Mouse (Mus musculus) G1E (cell line): ENCODE results near the gene Edem3. TPM values are rescaled to one million over a fixed set of nuclear protein-coding genes. Genes with fewer than 3 reads are reported as not detected.

Experiments
- ATAC-seq: 2 replicates; pipeline ENCODE4 v1.8.0; 2016; ENCODE audit warnings: mild to moderate bottlenecking; ENCODE audit not compliant: insufficient number of reproducible peaks, poor library complexity, low FRiP score, severe bottlenecking; ENCODE audit errors: extremely low read depth
- DNase-seq: peaks from one replicate; pipeline ENCODE4 v3.0.0; 2012; ENCODE audit warnings: low spot score
- H3K27me3 ChIP-seq: 2 replicates; pipeline ENCODE4 v1.6.1; 2012; ENCODE audit warnings: mild to moderate bottlenecking, low read length, inconsistent platforms; ENCODE audit not compliant: insufficient read depth
- H3K36me3 ChIP-seq: replicated peaks from 2 replicates; pipeline ENCODE3; 2012; ENCODE audit warnings: mild to moderate bottlenecking, inconsistent platforms
- H3K4me1 ChIP-seq: 2 replicates; pipeline ENCODE4 v1.6.1; 2012; ENCODE audit warnings: low read depth, low read length, inconsistent platforms, mixed read lengths; ENCODE audit not compliant: insufficient read depth
- H3K4me3 ChIP-seq: 2 replicates; pipeline ENCODE4 v1.5.1; 2012; ENCODE audit warnings: low read depth, mild to moderate bottlenecking, inconsistent platforms, low read length, moderate library complexity, mixed read lengths
- H3K9me3 ChIP-seq: replicated peaks from 2 replicates; pipeline ENCODE4 v1.6.1; 2012; ENCODE audit warnings: inconsistent platforms
- CTCF ChIP-seq: IDR thresholded peaks from 2 replicates; pipeline ENCODE4 v1.5.1; 2012; ENCODE audit warnings: low read depth, low read length, inconsistent platforms, mixed read lengths
- GATA1 ChIP-seq: IDR thresholded peaks from 2 replicates; pipeline ENCODE4 v1.6.1; 2012; ENCODE audit warnings: borderline replicate concordance, low read length, inconsistent platforms, mixed read lengths
- GATA2 ChIP-seq: IDR thresholded peaks from 2 replicates; pipeline ENCODE4 v1.6.1; 2012; ENCODE audit warnings: low read depth, low read length, inconsistent platforms, borderline replicate concordance
- POLR2AphosphoS5 ChIP-seq: IDR thresholded peaks from 2 replicates; pipeline ENCODE4 v1.6.1; 2012; ENCODE audit warnings: low read depth, low read length, inconsistent platforms; ENCODE audit not compliant: insufficient replicate concordance
- TAL1 ChIP-seq: conservative IDR thresholded peaks from 2 replicates; pipeline ENCODE4 v1.6.1; 2012; ENCODE audit warnings: low read depth, low read length, inconsistent platforms, mixed read lengths
- polyA plus RNA-seq: library from polyadenylated mRNA; stranded (reverse); fragments of >175 nt; gene quantifications from 2 replicates; pipeline ENCODE4 v1.2.3, GENCODE M21; 2012
- total RNA-seq, 2 experiments: library from RNA; stranded (forward) in 1 of 2; stranded (reverse) in 1 of 2; fragments of 200-1000 nt in 1 of 2; fragments of >200 nt in 1 of 2; fragmentation: Nextera tagmentation in 1 of 2; gene quantifications; 2 replicates each; pipeline ENCODE4 v1.2.3; 2014 to 2017

The Edem3 gene
- total and polyA plus RNA-seq, 3 experiments, result 7.7 to 64.0 (median 31.2) TPM

GRCm38 (mm10) chr1:151766976-151767654 is 11.9 kb downstream of the Edem3 start:
- Histone ChIP-seq H3K36me3 (peaks cover 67% of the 10 kb centered on the region), H3K27me3 (no peaks in the 10 kb centered on the region), H3K9me3 (no peaks in the 10 kb centered on the region), H3K4me3 (no peak overlapping the region), H3K4me1 (no peaks in the 10 kb centered on the region)
- no peak for ATAC-seq
- DNase-seq, result no peak
- TF ChIP-seq GATA1, result no peak
- TF ChIP-seq TAL1, result no peak
- TF ChIP-seq GATA2, result no peak
- TF ChIP-seq CTCF, result 0 out of 2 replicates have a peak, but pooled peaks have one; percentile 8

GRCm38 (mm10) chr1:151769200-151769913 is 14.2 kb downstream of the Edem3 start:
- no peak for ATAC-seq
- Histone ChIP-seq H3K9me3 (no peaks in the 10 kb centered on the region), H3K36me3 (peaks cover 66% of the 10 kb centered on the region), H3K4me3 (no peak overlapping the region), H3K4me1 (no peaks in the 10 kb centered on the region), H3K27me3 (no peaks in the 10 kb centered on the region)
- TF ChIP-seq GATA2, result no peak
- TF ChIP-seq POLR2AphosphoS5, result no peak
- TF ChIP-seq GATA1, result no peak
- TF ChIP-seq CTCF, result no peak
- no peak for TF ChIP-seq TAL1
- no peak for DNase-seq

- Histone ChIP-seq H3K36me3 (peaks cover 82% of the 10 kb centered on the region), H3K4me3 (no peak overlapping the region), H3K9me3 (no peaks in the 10 kb centered on the region), H3K4me1 (peaks cover 2% of the 10 kb centered on the region; the same call in 1 of the 2 replicates), H3K27me3 (no peaks in the 10 kb centered on the region)
- no peak for DNase-seq
- no peak for TF ChIP-seq GATA2
- no peak for TF ChIP-seq GATA1
- TF ChIP-seq TAL1, result no peak
- TF ChIP-seq CTCF, result no peak
- no peak for TF ChIP-seq POLR2AphosphoS5
- ATAC-seq, result no peak
Observed at GRCm38 (mm10) chr1:151777616-151778015, 22.4 kb downstream of the Edem3 start.

DNA sequence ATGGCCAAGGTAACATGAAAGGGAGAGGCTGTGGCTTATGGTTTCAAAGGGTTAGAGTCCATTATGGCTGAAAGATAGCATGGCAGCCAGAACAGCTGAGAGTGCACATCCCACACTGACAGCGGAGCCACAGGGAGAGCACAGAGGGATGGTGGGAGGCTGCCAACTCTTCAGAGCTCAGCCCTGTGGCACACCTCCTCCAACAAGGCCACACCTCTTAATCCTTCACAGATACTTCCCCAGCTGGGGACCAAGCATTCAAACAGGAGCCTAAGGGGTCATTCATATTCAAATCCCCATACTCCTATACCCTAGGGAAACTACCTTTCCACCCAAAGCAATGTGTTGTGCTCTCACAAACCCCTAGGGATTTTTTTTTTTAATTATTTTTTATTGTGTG is 23.4 kb downstream of the Edem3 start:
- H3K4me3 ChIP-seq, result no peak overlapping the region
- no peaks in the 10 kb centered on the region for H3K9me3 ChIP-seq
- H3K36me3 ChIP-seq, result peaks cover 81% of the 10 kb centered on the region
- TF ChIP-seq CTCF (no peak), TAL1 (no peak), GATA2 (no peak), GATA1 (no peak), POLR2AphosphoS5 (no peak)
- ATAC-seq (peak; percentile 8; the same call in 1 of the 2 replicates), DNase-seq (no peak)
- H3K27me3 ChIP-seq, result no peaks in the 10 kb centered on the region
- H3K4me1 ChIP-seq, result peaks cover 2% of the 10 kb centered on the region; the same call in 1 of the 2 replicates

GRCm38 (mm10) chr1:151779306-151779705 is 24.1 kb downstream of the Edem3 start:
- no peaks in the 10 kb centered on the region for H3K9me3 ChIP-seq
- peaks cover 2% of the 10 kb centered on the region; the same call in 1 of the 2 replicates for H3K4me1 ChIP-seq
- peaks cover 76% of the 10 kb centered on the region for H3K36me3 ChIP-seq
- no peak for DNase-seq
- no peak overlapping the region for H3K4me3 ChIP-seq
- no peak for TF ChIP-seq POLR2AphosphoS5
- TF ChIP-seq TAL1, result no peak
- TF ChIP-seq GATA1, result no peak
- no peak for TF ChIP-seq GATA2
- TF ChIP-seq CTCF, result no peak
- no peaks in the 10 kb centered on the region for H3K27me3 ChIP-seq
- no peak for ATAC-seq

DNA sequence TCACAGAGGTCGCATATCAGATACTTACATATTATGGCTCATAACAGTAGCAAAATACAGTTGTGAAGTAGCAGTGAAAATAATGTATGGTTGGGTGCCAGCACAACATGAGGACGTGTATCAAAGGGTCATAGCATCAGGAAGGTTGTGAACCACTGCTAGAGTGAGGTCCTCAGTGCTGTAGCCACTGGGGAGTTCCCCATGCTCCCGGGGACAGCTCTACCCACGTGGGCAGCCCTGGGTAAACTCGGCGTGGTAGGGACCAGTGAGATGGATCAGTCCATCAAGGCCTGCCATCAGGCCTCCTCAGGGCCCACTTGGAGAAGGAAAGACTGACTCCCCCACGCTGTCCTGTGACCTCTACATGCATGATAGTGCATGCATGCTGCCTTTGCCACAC is 26.3 kb downstream of the Edem3 start:
- H3K4me1 ChIP-seq, result peaks cover 2% of the 10 kb centered on the region; the same call in 1 of the 2 replicates
- TF ChIP-seq CTCF (no peak), TAL1 (no peak), GATA2 (no peak), POLR2AphosphoS5 (no peak), GATA1 (no peak)
- H3K4me3 ChIP-seq, result no peak overlapping the region
- H3K36me3 ChIP-seq, result peaks cover 77% of the 10 kb centered on the region
- DNase-seq (no peak), ATAC-seq (no peak)
- no peaks in the 10 kb centered on the region for H3K27me3 ChIP-seq
- H3K9me3 ChIP-seq, result no peaks in the 10 kb centered on the region
